Mouse (Mus musculus) heart, embryonic 11.5 days (tissue): ENCODE data around the gene Zfp335. TPM values are rescaled to one million over a fixed set of nuclear protein-coding genes. Genes with fewer than 3 reads are reported as not detected.
"Not testable (repeated sequence)": the region's sequence is repeated elsewhere in the genome, so short reads cannot be mapped to it uniquely, and the experiment has no call there.

Experiments
- ATAC-seq: fragments of 200-750 bp; cut with Nextera tagmentation; replicated peaks from 2 replicates; pipeline ENCODE4 v1.8.0; 2017; ENCODE audit warnings: moderate library complexity; ENCODE audit not compliant: insufficient number of reproducible peaks, low FRiP score, low TSS enrichment
- H3K27ac ChIP-seq: fragments of 300-500 bp; sonication (generic); 2 replicates; pipeline ENCODE4 v1.5.1; 2014; ENCODE audit warnings: mild to moderate bottlenecking, low read depth, low read length
- H3K27me3 ChIP-seq: fragments of 300-500 bp; sonication (generic); 2 replicates; pipeline ENCODE4 v1.6.1; 2014; ENCODE audit warnings: mild to moderate bottlenecking, low read length, mixed read lengths; ENCODE audit not compliant: control insufficient read depth, insufficient read depth
- H3K36me3 ChIP-seq: fragments of 300-500 bp; sonication (generic); 2 replicates; pipeline ENCODE4 v1.6.1; 2014; ENCODE audit warnings: mild to moderate bottlenecking, low read length, moderate library complexity, mixed read lengths; ENCODE audit not compliant: control insufficient read depth, insufficient read depth
- H3K4me1 ChIP-seq: fragments of 300-500 bp; sonication (generic); 2 replicates; pipeline ENCODE4 v1.6.1; 2014; ENCODE audit warnings: low read length; ENCODE audit not compliant: control insufficient read depth, insufficient read depth
- H3K4me2 ChIP-seq: fragments of 300-500 bp; sonication (generic); 2 replicates; pipeline ENCODE4 v1.6.1; 2014; ENCODE audit warnings: mild to moderate bottlenecking, moderate library complexity
- H3K4me3 ChIP-seq: fragments of 300-500 bp; sonication (generic); 2 replicates; pipeline ENCODE4 v1.5.1; 2014; ENCODE audit warnings: low read depth, low read length
- H3K9ac ChIP-seq: fragments of 300-500 bp; sonication (generic); 2 replicates; pipeline ENCODE4 v1.6.1; 2014; ENCODE audit warnings: mild to moderate bottlenecking, low read depth, low read length, moderate library complexity
- H3K9me3 ChIP-seq: fragments of 300-500 bp; sonication (generic); replicated peaks from 2 replicates; pipeline ENCODE4 v1.6.1; 2016; ENCODE audit warnings: low read length; ENCODE audit not compliant: control insufficient read depth
- WGBS: fragments of 180-500 bp; shearing (Covaris S2); extraction: QIAGEN DNeasy Blood & Tissue Kit; methylation state at CpG from one replicate; pipeline ENCODE4 v1.1.7; 2014; ENCODE audit not compliant: insufficient replicate concordance; 5-methylcytosine and 5-hydroxymethylcytosine counted together
- polyA plus RNA-seq: library from polyadenylated mRNA; unstranded; fragments of >200 nt; fragmentation: Nextera tagmentation; extraction: Ambion mirVana; gene quantifications from 2 replicates; pipeline ENCODE4 v1.2.1, GENCODE M21; 2014

Gene Zfp335
- polyA plus RNA-seq, 1 experiment from 2014 or later, result 8.9 TPM

DNA sequence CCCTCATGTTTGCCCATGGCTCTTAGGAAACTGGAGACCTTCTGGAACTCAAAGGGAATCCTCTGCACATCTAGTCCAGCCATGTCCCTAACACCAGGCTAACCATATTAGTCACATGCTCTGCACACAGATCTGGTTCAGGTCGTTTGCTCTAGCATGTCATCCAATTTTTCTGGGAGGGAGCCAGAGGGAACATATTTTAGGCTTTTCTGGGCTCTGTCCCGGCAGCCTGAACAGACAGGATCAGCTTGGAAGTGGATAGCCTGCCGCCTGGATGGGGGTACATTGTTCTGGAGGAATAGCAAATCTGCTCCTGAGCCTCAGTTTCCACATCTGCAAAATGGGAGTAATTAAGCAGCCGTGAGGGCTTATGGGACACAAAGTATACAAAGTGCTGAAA is 50.5 kb downstream of the Zfp335 start:
- Histone ChIP-seq H3K4me3 (no peak overlapping the region), H3K9ac (no peak overlapping the region), H3K4me1 (peaks cover 19% of the 10 kb centered on the region), H3K27ac (no peak overlapping the region), H3K9me3 (no peaks in the 10 kb centered on the region), H3K36me3 (no peaks in the 10 kb centered on the region), H3K27me3 (peaks cover 31% of the 10 kb centered on the region), H3K4me2 (no peak overlapping the region)
- ATAC-seq, result no peak
- WGBS, result 75% methylated on average over 4 of the region's 4 CpGs

GRCm38 (mm10) chr2:164859640-164860432 is 51.7 kb downstream of the Zfp335 start:
- 49% methylated on average over 9 of the region's 9 CpGs for WGBS
- H3K27me3 ChIP-seq, result peaks cover 40% of the 10 kb centered on the region

DNA sequence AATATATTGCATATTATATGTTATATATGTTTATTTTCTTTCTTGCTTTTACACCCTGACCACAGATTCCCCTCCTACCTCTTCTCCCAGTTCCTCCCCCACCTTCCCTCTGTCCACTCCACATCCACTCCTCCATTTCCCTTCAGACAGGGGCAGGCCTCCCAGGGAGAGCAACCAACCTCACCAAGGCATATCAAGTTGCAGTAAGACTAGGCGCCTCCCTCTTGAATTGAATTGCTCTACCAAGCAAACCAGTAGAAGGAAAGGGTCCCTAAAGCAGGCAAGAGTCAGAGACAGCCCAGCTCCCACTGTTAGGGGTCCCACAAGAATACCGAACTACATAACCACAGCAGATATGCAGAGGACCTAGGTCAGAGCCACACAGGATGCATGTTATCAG is 52.4 kb downstream of the Zfp335 start:
- Histone ChIP-seq H3K4me3 (no peak overlapping the region), H3K27me3 (peaks cover 44% of the 10 kb centered on the region), H3K4me2 (no peak overlapping the region), H3K9me3 (no peaks in the 10 kb centered on the region), H3K27ac (no peak overlapping the region), H3K4me1 (peaks cover 19% of the 10 kb centered on the region), H3K9ac (no peak overlapping the region), H3K36me3 (no peaks in the 10 kb centered on the region)
- WGBS, result 29% methylated on average over 2 of the region's 2 CpGs
- no peak for ATAC-seq

More at GRCm38 (mm10) chr2:164859640-164860432, 51.7 kb downstream of the Zfp335 start:
- H3K9me3 ChIP-seq, result no peaks in the 10 kb centered on the region
- ATAC-seq, result no peak
- H3K4me1 ChIP-seq, result peaks cover 19% of the 10 kb centered on the region
- H3K27ac ChIP-seq, result no peak overlapping the region
- H3K4me2 ChIP-seq, result no peak overlapping the region
- no peak overlapping the region for H3K4me3 ChIP-seq
- H3K36me3 ChIP-seq, result no peaks in the 10 kb centered on the region
- H3K9ac ChIP-seq, result no peak overlapping the region

- Histone ChIP-seq H3K4me3 (peak overlapping the region; percentile 48), H3K36me3 (no peaks in the 10 kb centered on the region), H3K4me1 (peaks cover 19% of the 10 kb centered on the region), H3K9ac (no peak overlapping the region), H3K4me2 (peak overlapping the region; percentile 96), H3K27ac (no peak overlapping the region), H3K9me3 (no peaks in the 10 kb centered on the region), H3K27me3 (peaks cover 44% of the 10 kb centered on the region)
- WGBS, result 4% methylated on average over 19 of the region's 19 CpGs
- ATAC-seq, result no peak
Measured at GRCm38 (mm10) chr2:164857842-164858553, 53.6 kb downstream of the Zfp335 start.

GRCm38 (mm10) chr2:164857101-164857821 is 54.3 kb downstream of the Zfp335 start, which contains the start of gene Pltp:
Gene Pltp, minus strand, starts transcription at chr2:164857711.
- Histone ChIP-seq H3K36me3 (no peaks in the 10 kb centered on the region), H3K9me3 (no peaks in the 10 kb centered on the region), H3K4me2 (peak within 1 kb of the TSS; percentile 96), H3K4me1 (peaks cover 19% of the 10 kb centered on the region), H3K4me3 (peak within 1 kb of the TSS; percentile 48), H3K9ac (peak within 1 kb of the TSS; percentile 23), H3K27ac (no peak within 1 kb of the TSS), H3K27me3 (peaks cover 48% of the 10 kb centered on the region)
- peak; percentile 47; the same call in 1 of the 2 replicates for ATAC-seq
- WGBS, result under 1% methylated on average over 40 of the region's 47 CpGs

DNA sequence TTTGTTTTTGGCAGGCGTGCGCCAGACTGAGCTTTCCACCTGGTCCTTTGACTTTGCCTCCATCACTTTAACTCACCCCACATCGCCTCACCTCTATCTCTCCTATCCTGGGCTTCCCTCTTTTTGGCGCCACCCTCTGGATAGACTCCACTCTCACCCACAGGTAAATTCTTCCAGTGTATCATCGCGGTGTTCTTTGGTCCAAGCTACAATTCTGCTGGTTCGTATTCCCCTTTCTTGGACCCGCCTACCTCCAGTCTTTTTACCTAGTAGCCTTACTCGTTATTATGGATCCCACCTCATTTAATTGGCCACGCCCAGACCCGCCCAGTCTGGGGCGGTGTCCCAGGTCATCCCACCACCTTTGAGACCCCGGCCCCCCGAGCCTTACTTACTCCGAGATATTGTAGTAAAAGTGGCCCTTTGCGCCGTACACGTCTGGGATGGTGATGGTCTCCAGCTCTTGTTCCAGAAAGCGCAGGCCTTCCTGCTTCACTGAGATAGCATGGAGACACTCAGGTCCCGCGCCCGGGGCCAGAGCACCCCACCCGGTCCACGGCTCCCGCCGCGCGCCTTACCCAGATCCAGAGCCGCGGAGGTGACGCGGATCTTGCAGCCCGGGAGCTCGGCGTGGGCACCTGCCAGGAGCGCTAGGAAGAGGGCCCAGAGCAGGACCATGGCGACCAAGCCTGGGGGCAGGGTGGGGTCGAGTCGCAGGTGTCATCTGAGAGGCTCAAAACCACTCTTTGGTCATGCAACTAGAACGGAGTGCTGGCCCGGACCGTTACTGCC is 55.1 kb downstream of the Zfp335 start:
- Histone ChIP-seq H3K27ac (no peak overlapping the region), H3K9ac (peak overlapping the region; percentile 23), H3K4me3 (peak overlapping the region; percentile 48), H3K27me3 (peaks cover 53% of the 10 kb centered on the region), H3K4me2 (peak overlapping the region; percentile 96), H3K9me3 (no peaks in the 10 kb centered on the region), H3K36me3 (no peaks in the 10 kb centered on the region), H3K4me1 (peaks cover 17% of the 10 kb centered on the region)
- under 1% methylated on average over 42 of the region's 42 CpGs for WGBS
- ATAC-seq, result no peak

- peaks cover 53% of the 10 kb centered on the region for H3K27me3 ChIP-seq
- H3K4me3 ChIP-seq, result not testable (repeated sequence)
- 75% methylated on average over 5 of the region's 5 CpGs for WGBS
Measured at GRCm38 (mm10) chr2:164855572-164855971, 56.0 kb downstream of the Zfp335 start.

GRCm38 (mm10) chr2:164850061-164850460 is 61.5 kb downstream of the Zfp335 start:
- Histone ChIP-seq H3K36me3 (no peaks in the 10 kb centered on the region), H3K4me1 (no peaks in the 10 kb centered on the region), H3K9ac (no peak overlapping the region), H3K4me3 (no peak overlapping the region), H3K9me3 (no peaks in the 10 kb centered on the region), H3K27me3 (peaks cover 15% of the 10 kb centered on the region), H3K27ac (no peak overlapping the region), H3K4me2 (no peak overlapping the region)
- ATAC-seq, result no peak
- 76% methylated on average over 8 of the region's 8 CpGs for WGBS

More at GRCm38 (mm10) chr2:164855572-164855971, 56.0 kb downstream of the Zfp335 start:
- not testable (repeated sequence) for H3K27ac ChIP-seq, H3K36me3 ChIP-seq, H3K9ac ChIP-seq, H3K4me2 ChIP-seq, H3K9me3 ChIP-seq, ATAC-seq
- peaks cover 17% of the 10 kb centered on the region for H3K4me1 ChIP-seq
